Mouse (Mus musculus) erythroblast, embryonic 14.5 days (primary cell): ENCODE measurements around the gene Slc4a8.

ENCODE experiments used
- GATA1 ChIP-seq: IDR thresholded peaks from 2 replicates; pipeline ENCODE4 v1.6.1; 2012; ENCODE audit warnings: low read length, inconsistent platforms, mixed read lengths
- TAL1 ChIP-seq: IDR thresholded peaks from 3 replicates; pipeline ENCODE4 v1.6.1; 2012; ENCODE audit warnings: low read length, inconsistent platforms, mixed read lengths

- no peak for TF ChIP-seq GATA1
- no peak for TF ChIP-seq TAL1
Observed at GRCm38 (mm10) chr15:100808062-100808461, 46.5 kb downstream of the Slc4a8 start.
